Mouse (Mus musculus) heart, postnatal 36 days (tissue): ENCODE data around the gene Zscan12. TPM values are rescaled to one million over a fixed set of nuclear protein-coding genes. Genes with fewer than 3 reads are reported as not detected.

Experiments used
- DNase-seq, 2 experiments: peaks; one replicate each; pipeline ENCODE4 v3.0.0; 2021 to 2022
- intact Hi-C: fragments of 180-260 bp; cut with DNase I; formaldehyde crosslinking; loops from one replicate; pipeline ENCODE4 v1.15.1; 2025
- microRNA-seq, 2 experiments: library from miRNA; unstranded; fragments of <30 nt; microRNA quantifications; one replicate each; pipeline ENCODE4 v1.2.0; 2021; ENCODE audit warnings: borderline number of aligned reads in 2 of 2
- total RNA-seq, 2 experiments: library from RNA; stranded (reverse); gene quantifications; 2 replicates each; pipeline ENCODE4 v1.2.3; 2021

Zscan12 gene
- total RNA-seq, 2 experiments from 2014 or later = 5.3 to 5.8 TPM

DNA sequence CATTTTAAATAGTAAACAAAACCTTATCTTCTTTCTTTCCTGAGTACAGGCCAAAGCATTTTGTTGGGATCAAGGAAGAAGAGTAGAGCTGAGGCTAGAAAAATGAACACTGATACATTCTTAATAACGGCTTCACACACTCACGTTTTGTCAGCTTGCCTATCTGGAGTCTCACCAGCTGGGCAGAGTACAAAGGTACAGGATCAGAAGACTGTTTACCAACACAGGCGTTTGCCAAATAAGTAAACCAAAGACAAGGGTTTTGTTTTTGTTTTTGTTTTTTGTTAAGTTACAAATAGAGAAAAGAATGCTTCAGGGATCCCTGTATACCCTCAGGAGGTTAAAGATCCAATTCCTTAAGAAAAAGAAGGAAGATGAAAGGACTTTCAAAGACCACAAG lies 38.5 kb downstream of the Zscan12 start:
- no peak for DNase-seq
- intact Hi-C loops = loop anchor here (10.0 kb wide), 2 partner anchors 104 to 314 kb away; partner anchors contain the start of genes Gm11273, Hist1h2ai, Hist1h2bl and Hist1h3h

GRCm38 (mm10) chr13:21401636-21402286 lies 39.1 kb downstream of the Zscan12 start:
- intact Hi-C loops = loop anchor here (1.0 to 10.0 kb wide), 6 partner anchors 39 to 313 kb away; partner anchors contain the start of genes Gm11273, Hist1h2ai, Hist1h2bl and Hist1h3h
- DNase-seq = no peak

GRCm38 (mm10) chr13:21402287-21402846 lies 39.7 kb downstream of the Zscan12 start, which contains the start of gene Zkscan3:
Gene Zkscan3 (minus strand): TSS chr13:21402755.
- DNase-seq = peak; percentile 88 to 89
- intact Hi-C loops = loop anchor here (1.0 to 10.0 kb wide), 6 partner anchors 38 to 312 kb away; partner anchors contain the start of genes Gm11273, Hist1h2ai, Hist1h2bl and Hist1h3h

- intact Hi-C loops = loop anchor here (1.0 to 10.0 kb wide), 6 partner anchors 38 to 312 kb away; partner anchors contain the start of genes Gm11273, Hist1h2ai, Hist1h2bl and Hist1h3h
- DNase-seq = no peak
These were observed 40.2 kb downstream of the Zscan12 start for GRCm38 (mm10) chr13:21402848-21403247.

GRCm38 (mm10) chr13:21407341-21407740 lies 44.7 kb downstream of the Zscan12 start:
- DNase-seq = peak; percentile 4 to 20

DNA sequence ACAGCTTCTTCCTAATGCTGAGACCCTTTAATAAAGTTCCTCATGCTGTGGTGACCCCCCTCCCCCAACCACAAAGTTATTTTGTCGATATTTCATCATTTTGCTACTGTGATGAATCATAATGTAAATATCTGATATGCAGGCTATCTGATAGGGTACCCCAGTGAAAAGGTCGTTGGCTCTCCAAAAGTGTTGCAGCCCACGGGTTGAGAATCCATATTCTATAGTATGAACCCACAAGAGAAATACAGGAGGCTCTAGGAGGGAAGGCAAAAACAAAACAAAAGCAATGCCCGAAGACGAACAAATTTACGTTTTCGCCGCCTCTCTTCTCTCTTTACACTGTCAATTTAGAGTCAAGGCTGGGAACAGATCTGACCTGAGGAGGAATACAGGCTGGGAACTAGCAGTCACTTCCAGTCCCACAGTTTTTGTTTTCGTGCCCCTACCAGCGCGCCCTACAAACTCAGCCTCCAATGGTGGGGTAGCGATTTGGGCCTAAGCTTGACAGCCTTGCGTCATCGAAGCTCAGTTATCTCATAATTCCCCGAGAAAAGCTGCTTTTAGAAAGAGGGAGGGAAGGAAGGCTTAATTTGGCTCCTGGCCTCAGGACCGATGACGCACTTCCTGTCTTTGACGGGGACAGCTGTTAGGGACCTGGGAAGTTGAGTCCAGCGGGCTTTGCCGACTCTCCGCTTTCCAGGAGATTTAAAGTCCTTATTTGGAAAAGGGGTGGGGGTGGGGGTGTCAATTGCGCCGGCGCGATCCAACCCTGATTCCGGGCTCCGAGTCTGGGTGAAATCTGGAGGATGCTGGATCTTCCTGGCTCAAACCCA lies 45.6 kb downstream of the Zscan12 start:
- peak; percentile 82 to 83 for DNase-seq
- intact Hi-C loops = loop anchor here (10.0 kb wide), 2 partner anchors 97 to 307 kb away; partner anchors contain the start of genes Gm11273, Hist1h2ai, Hist1h2bl and Hist1h3h

More at GRCm38 (mm10) chr13:21407341-21407740, 44.7 kb downstream of the Zscan12 start:
- intact Hi-C loops = loop anchor here (10.0 kb wide), 2 partner anchors 97 to 307 kb away; partner anchors contain the start of genes Gm11273, Hist1h2ai, Hist1h2bl and Hist1h3h

DNA sequence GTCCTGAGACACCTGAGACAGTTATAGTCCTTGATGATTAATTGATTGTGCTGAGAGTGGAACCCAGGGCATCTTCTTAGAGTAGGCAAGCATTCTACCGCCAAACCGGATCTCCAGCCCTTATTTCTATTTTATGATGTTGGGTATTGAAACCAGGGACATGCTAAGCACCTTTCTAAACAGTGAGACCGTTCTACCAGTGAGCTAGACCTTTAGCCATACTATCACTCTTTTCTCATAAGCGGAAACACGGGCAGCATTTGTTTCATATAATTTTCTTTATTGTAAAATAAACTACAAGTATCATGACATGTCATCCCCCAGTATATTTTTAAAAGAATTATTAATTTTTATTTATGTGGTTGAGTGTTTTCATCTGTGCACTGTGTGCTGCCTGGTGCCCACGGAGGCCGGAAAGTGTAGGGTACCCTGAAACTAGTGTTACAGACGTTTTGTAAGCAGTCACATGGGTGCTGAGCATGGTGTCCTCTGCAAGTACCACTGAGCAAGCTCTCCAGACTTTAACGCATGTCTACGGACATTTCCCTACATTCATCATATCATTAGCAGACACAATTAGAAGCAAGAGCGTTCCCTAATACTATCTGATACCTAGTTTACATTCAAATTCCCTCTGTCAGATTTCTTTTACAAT lies 46.3 kb downstream of the Zscan12 start:
- intact Hi-C loops = loop anchor here (10.0 kb wide), 2 partner anchors 96 to 306 kb away; partner anchors contain the start of genes Gm11273, Hist1h2ai, Hist1h2bl and Hist1h3h
- no peak for DNase-seq

- intact Hi-C loops = no loop called here
- no peak for DNase-seq
These were observed 51.9 kb downstream of the Zscan12 start for GRCm38 (mm10) chr13:21414231-21415212.

- no peak for DNase-seq
- intact Hi-C loops = no loop called here
These were observed 52.6 kb downstream of the Zscan12 start for GRCm38 (mm10) chr13:21415266-21415665.

DNA sequence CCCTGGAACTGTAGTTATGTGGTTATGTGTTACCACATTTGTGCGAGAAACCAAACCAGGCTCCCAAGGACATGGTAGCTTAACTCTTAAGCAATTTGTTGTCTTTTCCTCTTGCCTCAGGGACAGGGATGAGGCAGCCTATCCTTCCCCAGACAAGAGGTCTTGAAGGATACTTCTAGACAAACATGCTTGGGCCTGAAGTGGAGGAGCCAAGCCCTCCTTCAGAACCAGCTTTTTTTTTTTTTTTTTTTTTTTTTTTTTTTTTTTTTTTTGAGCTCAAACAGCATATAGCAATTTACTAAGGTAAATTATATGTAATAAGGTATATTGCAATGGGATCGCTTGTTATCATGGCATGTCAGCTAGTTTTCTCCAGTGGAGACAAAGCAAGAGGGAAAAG lies 53.1 kb downstream of the Zscan12 start:
- DNase-seq = no peak
- intact Hi-C loops = no loop called here

GRCm38 (mm10) chr13:21417298-21418010 lies 54.8 kb downstream of the Zscan12 start:
- intact Hi-C loops = no loop called here
- no peak for DNase-seq

- intact Hi-C loops = no loop called here
- DNase-seq = no peak
These were observed 56.2 kb downstream of the Zscan12 start for GRCm38 (mm10) chr13:21418865-21419264.

Small RNA genes lying within 50 kb of the gene (microRNA-seq; reads per million reads assigned to microRNA genes)
- gene Mir6942 = 0 to 1.3 reads per million in 2 experiments

Other genes starting within 250 kb of the Zscan12 start
- not detected for gene Olfr263, start 233.2 kb upstream of the Zscan12 start, total RNA-seq
- not detected for gene Olfr1368, start 217.0 kb upstream of the Zscan12 start, total RNA-seq
- gene Trim27, start 183.4 kb upstream of the Zscan12 start, total RNA-seq = 10 to 100 TPM; 19.7 to 20.0 TPM
- not detected for gene Gpx5, start 70.1 kb upstream of the Zscan12 start, total RNA-seq
- not detected for gene Gpx6, start 50.7 kb upstream of the Zscan12 start, total RNA-seq
- not detected for gene Olfr1367, start 15.9 kb upstream of the Zscan12 start, total RNA-seq
- 10 to 100 TPM; 26.4 to 31.2 TPM for gene Zkscan3, start 39.9 kb downstream of the Zscan12 start, total RNA-seq
- under 1 TPM; 0.30 to 0.42 TPM for gene Pgbd1, start 78.2 kb downstream of the Zscan12 start, total RNA-seq
- gene Zscan26, start 90.9 kb downstream of the Zscan12 start, total RNA-seq = 10 to 100 TPM; 20.4 to 23.2 TPM
- gene Nkapl, start 105.7 kb downstream of the Zscan12 start, total RNA-seq = under 1 TPM; 0.67 to 0.76 TPM
- gene Zkscan4, start 116.1 kb downstream of the Zscan12 start, total RNA-seq = 1 to 10 TPM; 1.2 to 1.5 TPM
- gene Gm10065, start 116.6 kb downstream of the Zscan12 start, total RNA-seq = not detected
- 10 to 100 TPM; 26.5 to 28.1 TPM for gene AK157302, start 132.4 kb downstream of the Zscan12 start, total RNA-seq
- 100 to 1,000 TPM; 247 to 265 TPM for gene Gm11273, start 138.6 kb downstream of the Zscan12 start, total RNA-seq
- 10 to 100 TPM in 1 of 2 experiments, 1 to 10 TPM in 1; 9.0 to 14.6 TPM for gene Zkscan8, start 168.3 kb downstream of the Zscan12 start, total RNA-seq
- not detected for gene Olfr1366, start 180.0 kb downstream of the Zscan12 start, total RNA-seq
- gene Olfr1535, start 197.1 kb downstream of the Zscan12 start, total RNA-seq = not detected
- not detected for gene Olfr1364, start 218.9 kb downstream of the Zscan12 start, total RNA-seq